Mouse (Mus musculus) left cerebral cortex, postnatal 10 days (tissue): Measurements from ENCODE around the gene H2-M3. TPM values are rescaled to one million over a fixed set of nuclear protein-coding genes. Genes with fewer than 3 reads are reported as not detected.

Source experiments
- total RNA-seq, 2 experiments: library from RNA; stranded (reverse); gene quantifications; 2 replicates each; pipeline ENCODE4 v1.2.3; 2021

The H2-M3 gene
- total RNA-seq, 2 experiments from 2014 or later = 2.7 to 3.1 TPM

Other genes with a start within 250 kb of the H2-M3 start
- 10 to 100 TPM in 1 of 2 experiments, 1 to 10 TPM in 1; 3.7 to 11.2 TPM for gene Mog, start 246.8 kb upstream of the H2-M3 start, total RNA-seq
- 100 to 1,000 TPM; 579 to 604 TPM for gene Gabbr1, start 224.3 kb upstream of the H2-M3 start, total RNA-seq
- gene Olfr90, start 181.7 kb upstream of the H2-M3 start, total RNA-seq = not detected
- not detected for gene Olfr91, start 171.9 kb upstream of the H2-M3 start, total RNA-seq
- not detected for gene Olfr92, start 150.1 kb upstream of the H2-M3 start, total RNA-seq
- gene Olfr93, start 108.7 kb upstream of the H2-M3 start, total RNA-seq = not detected
- gene Ubd, start 76.3 kb upstream of the H2-M3 start, total RNA-seq = not detected
- not detected for gene Olfr94, start 69.2 kb upstream of the H2-M3 start, total RNA-seq
- not detected for gene Olfr95, start 57.1 kb upstream of the H2-M3 start, total RNA-seq
- gene Olfr96, start 50.1 kb upstream of the H2-M3 start, total RNA-seq = not detected
- gene Olfr97, start 32.9 kb upstream of the H2-M3 start, total RNA-seq = not detected
- gene Olfr98, start 6.5 kb upstream of the H2-M3 start, total RNA-seq = not detected
- gene Olfr99, start 13.2 kb downstream of the H2-M3 start, total RNA-seq = not detected
- gene Olfr101, start 34.1 kb downstream of the H2-M3 start, total RNA-seq = not detected
- not detected for gene Olfr102, start 46.8 kb downstream of the H2-M3 start, total RNA-seq
- gene Olfr103, start 69.5 kb downstream of the H2-M3 start, total RNA-seq = not detected
- gene Olfr104-ps, start 89.4 kb downstream of the H2-M3 start, total RNA-seq = not detected
- not detected for gene Olfr105-ps, start 108.8 kb downstream of the H2-M3 start, total RNA-seq
- not detected for gene Olfr106-ps, start 120.2 kb downstream of the H2-M3 start, total RNA-seq
- under 1 TPM in 1 of 2 experiments, not detected in 1; 0.11 TPM for gene Olfr107, start 129.0 kb downstream of the H2-M3 start, total RNA-seq
- gene Olfr108, start 175.3 kb downstream of the H2-M3 start, total RNA-seq = not detected
- not detected for gene Olfr109, start 188.7 kb downstream of the H2-M3 start, total RNA-seq
- not detected for gene H2-M2, start 213.3 kb downstream of the H2-M3 start, total RNA-seq
- not detected for gene Olfr110, start 222.2 kb downstream of the H2-M3 start, total RNA-seq
- not detected for gene Olfr111, start 237.8 kb downstream of the H2-M3 start, total RNA-seq